Mouse (Mus musculus) small intestine, adult 2 months (tissue): ENCODE data around the gene Hcrtr1.

Source experiments
- CTCF ChIP-seq: fragments of 200-500 bp; IDR thresholded peaks from 2 replicates; pipeline ENCODE4 v1.5.1; 2012; ENCODE audit warnings: low read depth, mild to moderate bottlenecking, control low read depth, inconsistent platforms, low read length, moderate library complexity, mixed read lengths; ENCODE audit not compliant: insufficient replicate concordance, insufficient read length; ENCODE audit errors: extremely low read depth
- POLR2A ChIP-seq: fragments of 200-500 bp; IDR thresholded peaks from 2 replicates; pipeline ENCODE4 v1.6.1; 2012; ENCODE audit warnings: low read depth, mild to moderate bottlenecking, control low read depth, inconsistent platforms, low read length, moderate library complexity

- no peak for TF ChIP-seq CTCF
- no peak for TF ChIP-seq POLR2A
Measured at GRCm38 (mm10) chr4:130082211-130082610, 56.9 kb downstream of the Hcrtr1 start.
